Mouse (Mus musculus) C2C12 (cell line): ENCODE data around the gene Rdh16f1.

Experiments
- CEBPB ChIP-seq: IDR thresholded peaks from one replicate; pipeline ENCODE4 v1.6.1; 2011; ENCODE audit warnings: low read depth, mild to moderate bottlenecking, control low read depth, moderate library complexity
- CTCF ChIP-seq: IDR thresholded peaks from one replicate; pipeline ENCODE4 v1.5.1; 2011; ENCODE audit not compliant: control insufficient read depth, insufficient read depth, insufficient read length
- FOSL1 ChIP-seq: IDR thresholded peaks from one replicate; pipeline ENCODE4 v1.8.0; 2011; ENCODE audit warnings: mild to moderate bottlenecking, low read length; ENCODE audit not compliant: poor library complexity, insufficient read depth, severe bottlenecking
- MAX ChIP-seq: IDR thresholded peaks from one replicate; pipeline ENCODE4 v1.6.1; 2011; ENCODE audit warnings: mild to moderate bottlenecking, control low read depth
- MYOG ChIP-seq: IDR thresholded peaks from one replicate; pipeline ENCODE4 v1.6.1; 2011; ENCODE audit not compliant: control insufficient read depth, insufficient read length; ENCODE audit errors: extremely low read depth
- USF1 ChIP-seq: IDR thresholded peaks from one replicate; pipeline ENCODE4 v1.6.1; 2011; ENCODE audit warnings: low read depth, mild to moderate bottlenecking, control low read depth, moderate library complexity

DNA sequence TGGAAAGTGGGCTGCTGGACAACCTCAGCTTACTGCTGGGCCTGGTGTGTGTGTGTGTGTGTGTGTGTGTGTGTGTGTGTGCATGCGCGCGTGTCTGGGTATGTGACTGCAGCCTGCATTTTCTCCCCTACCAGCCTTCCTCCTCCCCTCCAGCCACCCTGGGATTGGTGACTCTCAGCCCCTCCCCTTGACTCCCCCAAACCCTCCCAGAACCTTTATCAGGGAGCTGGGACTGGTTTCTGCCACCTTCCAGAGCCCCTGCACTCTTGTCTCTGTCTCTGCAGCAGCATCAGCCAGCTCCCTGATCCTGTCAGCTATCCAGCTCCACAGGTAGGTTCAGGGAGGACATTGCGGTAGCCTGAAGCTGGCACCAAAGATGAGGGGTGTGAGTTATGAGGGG, 34.5 kb upstream of the Rdh16f1 start:
- TF ChIP-seq CTCF (no peak), CEBPB (no peak), MAX (no peak), FOSL1 (no peak), MYOG (no peak), USF1 (no peak)
